11 mouse cellular contexts compared by ENCODE assay signal in the genomic region with DNA sequence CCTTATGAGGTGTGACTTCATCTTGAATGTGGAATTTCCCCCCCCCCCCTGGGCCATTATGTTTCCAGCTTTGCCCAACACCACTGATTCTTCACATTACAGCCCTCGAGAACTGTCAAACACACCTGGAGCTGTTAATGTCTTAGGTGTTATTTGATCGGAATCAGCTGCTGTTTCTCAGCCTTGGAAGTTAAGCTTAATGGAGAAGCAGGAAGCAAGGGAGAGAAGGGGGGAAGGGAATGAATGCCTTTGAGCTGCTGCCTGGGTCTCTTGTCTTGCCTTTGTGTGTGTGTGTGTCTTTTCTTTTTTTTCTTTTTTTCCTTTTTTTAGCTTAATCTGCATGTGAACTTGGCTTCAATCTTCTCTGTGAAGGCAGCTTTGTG.
DNase-seq lines count a peak whose midpoint lies in the region; ATAC-seq lines count a peak whose summit lies in the region.
"Had no signal": no experiment of that assay in that cellular context is flagged by ENCODE, and none has a peak within 500 bp of the region (broad histone marks: within the 10 kb centered on the region; RNA-seq: fewer than 3 reads in every experiment).

No protein-coding gene starts in this region.

- H3K9ac ChIP-seq in kidney, embryonic 15.5 days: no peak overlapping the region
- H3K9ac ChIP-seq: hindbrain, embryonic 15.5 days had no signal

- peaks cover 18% of the 10 kb centered on the region for H3K4me1 ChIP-seq in kidney, embryonic 15.5 days
- H3K4me1 ChIP-seq in limb, embryonic 10.5 days: peaks cover 25% of the 10 kb centered on the region

- no peak for DNase-seq in kidney, adult 9 months
- peak; percentile 17 for DNase-seq in embryo, embryonic 9.5 days (ENCODE audit: extremely low spot score)
- peak; percentile 55 for DNase-seq in limb, embryonic 10.5 days (ENCODE audit: low spot score)
- peak; percentile 27 for DNase-seq in mesoderm, embryonic 11.5 days (ENCODE audit: low read depth, low spot score)
- no peak for DNase-seq in layer of hippocampus, adult 9-11 months
- DNase-seq in spleen, adult 12 weeks (ENCODE audit: low spot score): no peak
- DNase-seq: cerebellum, postnatal 10 days; liver; thymus, postnatal 4 days had no signal

- H3K4me3 ChIP-seq in kidney, embryonic 15.5 days (replicated peaks): no peak overlapping the region
- H3K4me3 ChIP-seq in limb, embryonic 10.5 days: peak overlapping the region; percentile 22; the same call in 1 of the 2 replicates
- H3K4me3 ChIP-seq: hindbrain, embryonic 15.5 days had no signal

- H3K27me3 ChIP-seq in kidney, embryonic 15.5 days: no peaks in the 10 kb centered on the region
- H3K27me3 ChIP-seq in limb, embryonic 10.5 days (ENCODE audit: low read depth, poor library complexity, severe bottlenecking): no peaks in the 10 kb centered on the region
- H3K27me3 ChIP-seq: hindbrain, embryonic 15.5 days had no signal

- WGBS in kidney, embryonic 15.5 days: 26% methylated on average over 2 of the region's 2 CpGs
- WGBS in limb, embryonic 10.5 days: 13% methylated on average over 2 of the region's 2 CpGs

- peak; percentile 60 for ATAC-seq in kidney, embryonic 15.5 days (replicated peaks; ENCODE audit: low FRiP score)

- no peaks in the 10 kb centered on the region for H3K36me3 ChIP-seq in kidney, embryonic 15.5 days
- no peaks in the 10 kb centered on the region for H3K36me3 ChIP-seq in limb, embryonic 10.5 days
- H3K36me3 ChIP-seq: hindbrain, embryonic 15.5 days had no signal

- H3K4me2 ChIP-seq in kidney, embryonic 15.5 days: no peak overlapping the region
- H3K4me2 ChIP-seq: hindbrain, embryonic 15.5 days had no signal

- 0 out of 2 replicates have a peak overlapping the region, but pooled peaks have one; percentile 32 for H3K27ac ChIP-seq in kidney, embryonic 15.5 days
- peak overlapping the region; percentile 80 for H3K27ac ChIP-seq in limb, embryonic 10.5 days
- H3K27ac ChIP-seq: hindbrain, embryonic 15.5 days had no signal

- H3K9me3 ChIP-seq in kidney, embryonic 15.5 days (replicated peaks): no peaks in the 10 kb centered on the region
- no peaks in the 10 kb centered on the region for H3K9me3 ChIP-seq in limb, embryonic 10.5 days (replicated peaks)
- H3K9me3 ChIP-seq: hindbrain, embryonic 15.5 days had no signal

Comparison
In these comparisons a context has a peak if more than half of its experiments do, and no peak if none do; other contexts are left out.
1. DNase-seq: peak in embryo, embryonic 9.5 days (single experiment), limb, embryonic 10.5 days (single experiment) and mesoderm, embryonic 11.5 days (single experiment); none in kidney, adult 9 months (single experiment), layer of hippocampus, adult 9-11 months (single experiment) and spleen, adult 12 weeks (single experiment).